Mouse (Mus musculus) left cerebral cortex, adult 9 months (tissue): ENCODE results near the gene Hcn2.
"Not testable (repeated sequence)": the region's sequence is repeated elsewhere in the genome, so short reads cannot be mapped to it uniquely, and the experiment has no call there.

Source experiments
- DNase-seq, 2 experiments: peaks; one replicate each; pipeline ENCODE4 v3.0.0; 2022; ENCODE audit warnings: low spot score in 2 of 2

Gene Hcn2

GRCm38 (mm10) chr10:79743650-79744365, 27.4 kb downstream of the Hcn2 start:
- no peak for DNase-seq

- DNase-seq, result no peak
Observed at GRCm38 (mm10) chr10:79745411-79745810, 29.0 kb downstream of the Hcn2 start.

GRCm38 (mm10) chr10:79745898-79746773, 29.7 kb downstream of the Hcn2 start, which contains the start of gene Polrmt:
TSS of gene Polrmt (minus strand) at chr10:79746581.
- DNase-seq, result peak; percentile 95 to 98

GRCm38 (mm10) chr10:79746774-79747151, 30.3 kb downstream of the Hcn2 start:
- DNase-seq, result no peak

GRCm38 (mm10) chr10:79748496-79748895, 32.1 kb downstream of the Hcn2 start:
- DNase-seq, result no peak

GRCm38 (mm10) chr10:79754856-79755516, 38.6 kb downstream of the Hcn2 start, which contains the start of gene Fgf22:
TSS of gene Fgf22 (plus strand) at chr10:79755076.
- DNase-seq, result peak in 1 of 2 experiments; percentile 80

GRCm38 (mm10) chr10:79755854-79756253, 39.4 kb downstream of the Hcn2 start:
- DNase-seq, result no peak

- DNase-seq, result no peak
Observed at GRCm38 (mm10) chr10:79756660-79757059, 40.2 kb downstream of the Hcn2 start.

GRCm38 (mm10) chr10:79759675-79760074, 43.2 kb downstream of the Hcn2 start:
- not testable (repeated sequence) for DNase-seq

- DNase-seq, result no peak
Observed at GRCm38 (mm10) chr10:79760603-79761143, 44.2 kb downstream of the Hcn2 start.

GRCm38 (mm10) chr10:79762875-79763274, 46.4 kb downstream of the Hcn2 start:
- DNase-seq, result no peak

- no peak for DNase-seq
Observed at GRCm38 (mm10) chr10:79764234-79764633, 47.8 kb downstream of the Hcn2 start.

GRCm38 (mm10) chr10:79765228-79765745, 48.9 kb downstream of the Hcn2 start:
- no peak for DNase-seq

- no peak for DNase-seq
Observed at GRCm38 (mm10) chr10:79766001-79766507, 49.6 kb downstream of the Hcn2 start.

- peak; percentile 98 to 99 for DNase-seq
Observed at GRCm38 (mm10) chr10:79766508-79767325, 50.3 kb downstream of the Hcn2 start, which contains the start of gene Rnf126. TSS of gene Rnf126 (minus strand) at chr10:79766952.

- peak; percentile 95 to 96 for DNase-seq
Observed at GRCm38 (mm10) chr10:79767372-79768244, 51.2 kb downstream of the Hcn2 start.

GRCm38 (mm10) chr10:79768400-79768799, 52.0 kb downstream of the Hcn2 start:
- DNase-seq, result peak in 1 of 2 experiments; percentile 82

- no peak for DNase-seq
Observed at GRCm38 (mm10) chr10:79769329-79769728, 52.9 kb downstream of the Hcn2 start.

- no peak for DNase-seq
Observed at GRCm38 (mm10) chr10:79772320-79772719, 55.9 kb downstream of the Hcn2 start.
